Mouse (Mus musculus): ENCODE results near the gene 2010003K11Rik. TPM values are rescaled to one million over a fixed set of nuclear protein-coding genes. Genes with fewer than 3 reads are reported as not detected.

Gene 2010003K11Rik
- polyA plus RNA-seq (2012; fragmentation: generic; extraction: Trizol): under 1 TPM in 1 of 2 experiments, not detected in 1; 0.09 TPM

DNA sequence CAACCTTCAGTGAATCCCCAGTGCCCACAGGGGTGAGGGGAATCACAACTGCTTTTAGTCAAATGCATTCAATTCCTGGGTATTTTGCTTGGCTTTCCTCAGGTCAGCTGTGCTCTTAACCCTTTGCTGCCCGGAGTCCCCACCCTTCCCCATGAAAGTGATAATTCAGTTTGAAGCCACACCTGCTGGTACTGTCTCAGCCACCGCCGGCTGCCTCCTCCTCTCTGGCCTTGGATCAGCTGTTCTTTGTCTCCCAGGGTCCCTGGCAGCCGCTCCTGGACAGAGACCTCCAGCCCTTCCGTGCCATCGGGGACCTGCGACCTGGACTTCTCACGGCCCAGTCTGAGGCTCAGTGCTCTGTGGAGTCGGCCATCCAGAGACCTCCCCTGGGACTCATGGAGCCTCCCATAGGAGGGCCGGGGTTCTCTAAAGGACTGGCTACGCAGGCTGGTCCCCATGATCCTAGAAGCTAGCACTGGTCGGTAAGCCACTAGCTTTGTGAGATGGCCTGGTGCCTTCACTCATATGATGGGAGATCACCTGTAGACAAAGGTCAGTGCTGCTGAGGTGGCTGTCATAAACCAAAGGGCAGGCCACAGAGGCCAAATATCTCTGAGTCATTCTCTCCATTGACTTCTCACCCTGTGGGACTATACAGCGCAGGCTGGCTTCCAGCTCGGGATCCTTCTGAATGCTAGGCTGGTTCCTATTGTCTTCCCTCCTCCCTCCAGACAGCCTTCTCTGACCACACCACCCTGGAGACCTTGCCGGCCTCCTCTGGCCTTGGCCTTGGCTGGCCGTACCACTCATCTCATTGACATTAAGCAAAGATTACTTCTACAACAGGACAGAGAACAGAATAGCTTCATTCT, at the start of gene 2010003K11Rik:
Gene 2010003K11Rik, minus strand, starts transcription at position 522 of the 872 bp plus-strand sequence.

DNA sequence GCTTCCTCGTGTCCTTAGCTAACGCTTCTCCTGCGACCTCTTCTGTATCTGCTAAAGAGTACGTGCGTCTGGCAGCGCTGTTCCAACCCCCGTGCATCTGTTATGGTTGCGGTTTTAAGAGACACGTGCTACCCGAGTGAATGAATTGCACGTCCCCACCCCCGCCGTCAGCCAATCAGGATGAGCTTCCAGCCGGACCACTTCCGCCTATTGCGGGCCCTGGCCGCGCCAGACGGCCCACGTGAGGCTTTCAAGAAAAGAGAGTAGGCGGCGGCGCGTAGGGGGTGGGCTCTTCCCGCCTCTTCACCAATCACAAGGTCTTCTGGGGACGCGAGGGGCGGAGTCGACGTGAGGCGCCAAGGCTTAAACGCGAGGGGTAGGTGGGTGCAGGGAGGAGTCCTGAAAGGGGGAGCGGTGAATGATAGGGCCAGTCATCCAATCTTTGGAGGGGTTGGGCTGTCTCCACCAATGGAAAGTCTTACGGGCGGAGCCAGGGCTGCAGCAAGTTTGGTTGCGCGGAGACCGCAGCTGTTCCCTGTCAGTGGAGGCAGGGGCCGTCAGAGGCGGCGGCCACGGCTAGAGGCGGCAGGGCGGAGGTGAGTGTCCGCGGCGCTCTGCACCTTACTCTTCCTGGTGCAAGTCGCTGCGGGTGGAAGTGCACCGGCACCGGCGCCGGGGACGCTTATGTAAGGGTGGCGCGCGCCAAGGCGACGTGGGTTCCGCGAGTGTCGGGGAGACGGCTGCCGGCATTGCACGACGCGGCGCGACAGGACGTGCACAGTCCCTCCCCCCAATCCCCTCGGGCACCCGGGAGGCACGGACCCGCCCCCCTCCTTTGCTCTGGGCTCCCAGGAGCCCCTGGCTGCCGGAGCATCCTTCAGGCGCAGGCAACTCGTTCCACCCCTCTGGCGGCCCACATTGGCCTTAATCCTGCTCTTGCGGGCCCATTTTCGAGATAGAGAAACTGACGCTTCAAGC, 11.9 kb upstream of the 2010003K11Rik start, which contains the start of gene Pcx:
Gene Pcx, plus strand, starts transcription at position 487 of the 978 bp plus-strand sequence.

DNA sequence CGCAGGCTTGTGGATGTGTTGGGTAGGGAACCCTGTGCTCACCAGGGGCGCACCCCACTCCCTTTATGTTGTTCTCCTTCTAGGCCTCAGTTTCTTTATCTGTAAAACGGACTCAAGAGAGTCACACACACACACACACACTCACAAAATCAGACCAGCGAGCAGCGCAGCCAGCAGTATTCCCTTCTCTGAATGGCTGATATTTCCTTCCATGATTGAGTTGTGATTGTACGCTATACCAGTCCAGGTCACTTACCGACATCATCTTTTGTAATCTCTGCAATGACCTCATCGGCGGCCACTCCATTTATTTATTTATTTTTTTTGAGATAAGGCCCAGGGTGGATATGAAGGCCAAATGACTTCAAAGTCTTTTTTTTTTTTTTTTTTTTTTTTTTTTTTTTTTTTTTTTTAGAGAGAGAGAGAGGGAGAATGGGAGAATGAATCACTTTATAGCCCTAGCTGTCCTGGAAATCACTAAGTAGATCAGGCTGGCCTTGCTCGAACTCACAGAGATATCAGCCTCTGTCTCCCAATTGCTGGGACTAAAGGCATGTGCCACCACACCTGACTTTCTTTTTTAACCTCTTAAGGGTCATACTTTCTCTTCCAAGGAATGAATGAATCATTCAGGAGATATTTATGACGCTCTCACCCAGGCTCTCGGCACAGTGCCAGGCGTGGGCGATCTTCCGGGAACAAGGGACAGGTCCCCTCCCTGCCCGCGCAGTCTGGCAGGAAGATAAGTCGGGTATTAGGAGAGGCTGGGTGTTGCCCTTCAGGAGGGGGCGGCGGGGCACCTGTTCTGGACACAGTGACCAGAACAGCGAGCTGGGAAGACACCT, 20.8 kb downstream of the 2010003K11Rik start, which contains the start of gene Syt12:
Gene Syt12, minus strand, starts transcription at position 103 of the 845 bp plus-strand sequence.

Other genes with a start within 250 kb of the 2010003K11Rik start
- 10 to 100 TPM in 1 of 2 experiments, 1 to 10 TPM in 1; 7.4 to 30.3 TPM for gene Ssh3, start 229.4 kb downstream of the 2010003K11Rik start, polyA plus RNA-seq (2012; fragmentation: generic; extraction: Trizol)
- 1 to 10 TPM in 1 of 2 experiments, under 1 TPM in 1; 0.77 to 4.5 TPM for gene Ankrd13d, start 215.4 kb downstream of the 2010003K11Rik start, polyA plus RNA-seq (2012; fragmentation: generic; extraction: Trizol)
- 10 to 100 TPM; 37.7 to 44.4 TPM for gene Grk2, start 192.4 kb downstream of the 2010003K11Rik start, polyA plus RNA-seq (2012; fragmentation: generic; extraction: Trizol)
- gene Kdm2a, start 100.3 kb downstream of the 2010003K11Rik start, polyA plus RNA-seq (2012; fragmentation: generic; extraction: Trizol): 10 to 100 TPM in 1 of 2 experiments, 1 to 10 TPM in 1; 3.2 to 33.4 TPM
- 10 to 100 TPM; 48.3 to 66.3 TPM for gene Rhod, start 59.2 kb downstream of the 2010003K11Rik start, polyA plus RNA-seq (2012; fragmentation: generic; extraction: Trizol)
- gene Syt12, start 21.1 kb downstream of the 2010003K11Rik start, polyA plus RNA-seq (2012; fragmentation: generic; extraction: Trizol): 1 to 10 TPM; 1.6 TPM
- gene Pcx, start 11.9 kb upstream of the 2010003K11Rik start, polyA plus RNA-seq (2012; fragmentation: generic; extraction: Trizol): 10 to 100 TPM; 15.5 to 38.7 TPM
- gene Lrfn4, start 117.1 kb upstream of the 2010003K11Rik start, polyA plus RNA-seq (2012; fragmentation: generic; extraction: Trizol): 10 to 100 TPM; 35.2 to 47.0 TPM
- gene Rce1, start 127.1 kb upstream of the 2010003K11Rik start, polyA plus RNA-seq (2012; fragmentation: generic; extraction: Trizol): 10 to 100 TPM; 48.3 to 55.2 TPM
- 1 to 10 TPM in 1 of 2 experiments, under 1 TPM in 1; 0.51 to 2.9 TPM for gene Gm960, start 200.1 kb upstream of the 2010003K11Rik start, polyA plus RNA-seq (2012; fragmentation: generic; extraction: Trizol)
- gene Sptbn2, start 212.6 kb upstream of the 2010003K11Rik start, polyA plus RNA-seq (2012; fragmentation: generic; extraction: Trizol): under 1 TPM; 0.05 to 0.13 TPM

Data from C3H10T1/2 (cell line).